Mouse (Mus musculus) olfactory bulb, adult 2 months (tissue): ENCODE data around the gene Mansc4. TPM values are rescaled to one million over a fixed set of nuclear protein-coding genes. Genes with fewer than 3 reads are reported as not detected.

Source experiments
- H3K27ac ChIP-seq: fragments of 200-500 bp; 2 replicates; pipeline ENCODE4 v1.5.1; 2012; ENCODE audit warnings: low read depth, low read length; ENCODE audit not compliant: insufficient read depth
- H3K4me1 ChIP-seq: fragments of 200-500 bp; 2 replicates; pipeline ENCODE4 v1.6.1; 2012; ENCODE audit warnings: low read length; ENCODE audit not compliant: control insufficient read depth, insufficient read depth
- H3K4me3 ChIP-seq: fragments of 200-500 bp; 2 replicates; pipeline ENCODE4 v1.5.1; 2012; ENCODE audit warnings: mild to moderate bottlenecking, low read depth, low read length, moderate library complexity; ENCODE audit not compliant: insufficient read depth
- CTCF ChIP-seq: fragments of 200-500 bp; IDR thresholded peaks from 2 replicates; pipeline ENCODE4 v1.5.1; 2012; ENCODE audit warnings: low read depth, mild to moderate bottlenecking, low read length, moderate library complexity; ENCODE audit not compliant: insufficient read depth
- POLR2A ChIP-seq: fragments of 200-500 bp; IDR thresholded peaks from 2 replicates; pipeline ENCODE4 v1.6.1; 2012; ENCODE audit warnings: mild to moderate bottlenecking, low read depth, low read length, moderate library complexity; ENCODE audit not compliant: insufficient read depth
- WGBS: fragments of 180-500 bp; shearing (Covaris S2); methylation state at CpG from one replicate; pipeline ENCODE4 v1.1.7; 2018; 5-methylcytosine and 5-hydroxymethylcytosine counted together
- polyA plus RNA-seq: library from polyadenylated mRNA; stranded (reverse); fragments of >200 nt; gene quantifications from 2 replicates; pipeline ENCODE4 v1.2.4, GENCODE M21; 2012; ENCODE audit warnings: low replicate concordance; ENCODE audit not compliant: missing spikeins, insufficient read depth, insufficient read length

Gene Mansc4
- polyA plus RNA-seq, 1 experiment, result not detected

DNA sequence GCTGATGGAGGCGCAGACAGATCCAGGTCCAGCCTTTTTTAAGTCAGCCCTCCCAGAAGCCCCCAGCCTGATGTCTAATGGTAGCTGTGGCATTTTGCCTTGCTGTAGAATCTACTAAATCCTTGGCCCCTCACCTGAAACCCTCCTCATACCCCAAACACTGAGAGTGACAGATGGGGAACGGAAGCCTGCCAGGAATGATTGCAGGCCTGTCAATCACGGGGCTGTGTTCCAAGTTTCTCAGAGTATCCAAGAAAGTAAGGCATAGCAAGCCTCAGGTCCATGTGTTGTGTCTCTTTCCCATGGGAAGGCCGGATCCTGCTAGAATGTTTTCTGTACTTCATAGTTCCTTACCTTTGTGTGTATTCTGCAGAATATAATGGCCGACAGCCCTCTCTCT, 3.4 kb upstream of the Mansc4 start:
- WGBS, result 71% methylated on average over 5 of the region's 5 CpGs
- TF ChIP-seq CTCF, result no peak
- TF ChIP-seq POLR2A, result no peak
- H3K27ac ChIP-seq, result no peak overlapping the region
- H3K4me1 ChIP-seq, result peaks cover 18% of the 10 kb centered on the region
- no peak overlapping the region for H3K4me3 ChIP-seq

DNA sequence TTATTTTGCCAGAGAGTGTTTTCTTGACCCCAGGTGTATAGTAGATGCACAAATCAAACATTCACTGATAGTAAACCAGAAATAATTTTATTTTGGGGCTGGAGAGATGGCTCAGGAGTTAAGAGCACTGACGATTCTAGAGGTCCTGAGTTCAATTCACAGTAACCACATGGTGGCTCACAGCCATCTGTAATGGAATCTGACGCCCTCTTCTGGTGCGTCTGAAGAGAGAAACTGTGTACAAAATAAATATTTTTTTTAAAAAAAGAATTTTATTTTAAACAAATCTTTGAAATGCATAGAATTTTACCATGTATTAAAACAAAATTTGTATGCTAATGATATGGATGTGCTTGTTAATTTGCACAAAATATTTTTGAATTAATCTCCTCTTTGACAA, 1.7 kb upstream of the Mansc4 start:
- H3K27ac ChIP-seq, result no peak overlapping the region
- H3K4me3 ChIP-seq, result no peak overlapping the region
- WGBS, result 89% methylated on average over 3 of the region's 3 CpGs
- H3K4me1 ChIP-seq, result peaks cover 18% of the 10 kb centered on the region
- TF ChIP-seq POLR2A, result no peak
- TF ChIP-seq CTCF, result no peak

DNA sequence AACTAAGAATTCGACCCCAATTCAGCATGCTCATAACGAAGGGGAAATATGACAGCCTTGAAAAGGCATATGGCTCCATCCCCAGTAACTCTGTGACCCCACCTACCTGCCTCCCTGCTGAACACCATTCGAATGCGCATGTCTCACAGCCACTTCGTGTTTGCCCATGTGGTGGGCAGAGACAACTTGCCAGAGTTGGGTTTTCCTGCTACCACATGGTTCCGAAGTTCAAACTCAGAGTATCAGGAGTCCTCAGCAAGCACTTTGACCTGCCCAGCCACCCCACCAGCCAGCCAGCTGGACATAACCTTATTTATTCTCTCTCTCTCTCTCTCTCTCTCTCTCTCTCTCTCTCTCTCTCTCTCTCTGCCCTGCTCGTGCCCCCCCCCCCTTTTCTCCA, 904 bp upstream of the Mansc4 start:
- TF ChIP-seq CTCF, result no peak
- no peak for TF ChIP-seq POLR2A
- Histone ChIP-seq H3K4me3 (no peak overlapping the region), H3K4me1 (peaks cover 18% of the 10 kb centered on the region), H3K27ac (no peak overlapping the region)
- 80% methylated on average over 7 of the region's 7 CpGs for WGBS

DNA sequence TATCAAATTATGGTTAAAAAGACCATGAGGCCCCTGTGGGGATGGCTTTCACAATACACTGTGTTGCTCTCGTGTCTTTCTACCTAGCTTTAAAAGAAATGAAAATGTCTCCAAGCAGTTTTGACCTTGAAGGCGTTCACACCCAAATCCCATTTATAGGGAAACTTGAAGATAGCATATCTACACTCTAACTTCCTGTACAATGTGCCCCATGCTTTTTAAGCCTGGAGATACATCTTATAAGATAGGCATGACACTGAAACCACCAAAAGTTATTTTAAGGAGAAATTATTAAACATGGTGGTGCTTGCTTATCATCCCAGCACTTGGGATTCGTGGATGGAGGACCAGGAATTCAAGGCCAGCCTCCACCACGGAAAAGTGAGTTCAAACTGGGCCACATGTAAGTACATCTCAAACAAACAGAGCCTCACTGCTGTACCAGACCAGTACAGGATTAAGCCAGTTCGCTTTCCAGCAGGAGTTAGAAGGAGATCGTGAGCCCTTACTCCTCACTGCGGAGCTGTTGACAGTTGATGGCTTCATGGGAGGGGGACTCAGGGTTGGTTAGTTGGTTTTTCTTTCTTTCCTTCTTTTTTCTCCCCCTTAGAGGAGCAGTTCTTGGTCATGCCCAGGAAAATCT, 1.3 kb downstream of the Mansc4 start:
- Histone ChIP-seq H3K4me3 (no peak overlapping the region), H3K4me1 (peaks cover 8% of the 10 kb centered on the region), H3K27ac (no peak overlapping the region)
- TF ChIP-seq POLR2A (no peak), CTCF (no peak)
- 92% methylated on average over 7 of the region's 7 CpGs for WGBS

DNA sequence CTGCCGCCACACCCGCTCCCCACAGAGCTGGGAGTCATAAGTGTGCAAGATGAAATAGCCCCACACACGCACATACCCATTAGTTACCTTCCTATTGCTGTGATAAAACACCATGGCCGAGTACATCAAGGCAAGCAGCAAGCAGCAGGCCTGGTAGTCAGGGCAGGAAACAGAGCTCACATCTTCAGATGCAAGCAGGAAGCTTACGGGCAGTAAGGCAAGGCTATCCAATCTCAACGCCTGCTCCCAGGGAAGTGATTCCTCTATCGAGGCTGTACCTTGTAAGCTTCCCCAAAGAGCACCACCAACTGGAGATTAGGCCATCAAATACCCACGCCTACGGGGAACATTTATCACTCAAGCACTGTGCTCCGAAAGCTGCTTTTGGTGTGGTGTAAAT, 6.9 kb downstream of the Mansc4 start:
- WGBS, result 95% methylated on average over 10 of the region's 10 CpGs
- H3K4me1 ChIP-seq, result peaks cover 2% of the 10 kb centered on the region; the same call in 1 of the 2 replicates
- no peak overlapping the region for H3K27ac ChIP-seq
- no peak for TF ChIP-seq POLR2A
- no peak for TF ChIP-seq CTCF
- no peak overlapping the region for H3K4me3 ChIP-seq

DNA sequence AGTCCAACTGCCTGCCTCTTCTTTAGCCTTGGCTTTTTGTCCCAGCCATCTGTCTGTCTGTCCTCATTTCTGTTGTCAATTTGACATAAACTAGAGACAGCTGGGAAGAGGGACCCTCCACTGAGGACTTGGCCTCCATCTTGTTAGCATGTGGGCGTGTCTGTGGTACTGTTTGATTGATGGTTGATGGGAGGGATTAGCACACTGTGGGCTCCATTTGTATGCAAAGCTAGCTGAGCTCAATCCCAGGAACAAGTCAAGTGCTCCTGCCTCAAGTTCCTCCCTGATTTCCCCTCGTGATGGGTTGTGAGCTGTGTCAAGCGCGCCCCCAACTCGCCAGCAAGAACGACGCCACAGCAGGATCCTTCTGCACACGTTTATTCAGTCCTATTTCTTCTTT, 10.0 kb downstream of the Mansc4 start:
- TF ChIP-seq POLR2A (no peak), CTCF (no peak)
- Histone ChIP-seq H3K27ac (no peak overlapping the region), H3K4me3 (no peak overlapping the region), H3K4me1 (peaks cover 2% of the 10 kb centered on the region; the same call in 1 of the 2 replicates)
- 80% methylated on average over 8 of the region's 8 CpGs for WGBS

DNA sequence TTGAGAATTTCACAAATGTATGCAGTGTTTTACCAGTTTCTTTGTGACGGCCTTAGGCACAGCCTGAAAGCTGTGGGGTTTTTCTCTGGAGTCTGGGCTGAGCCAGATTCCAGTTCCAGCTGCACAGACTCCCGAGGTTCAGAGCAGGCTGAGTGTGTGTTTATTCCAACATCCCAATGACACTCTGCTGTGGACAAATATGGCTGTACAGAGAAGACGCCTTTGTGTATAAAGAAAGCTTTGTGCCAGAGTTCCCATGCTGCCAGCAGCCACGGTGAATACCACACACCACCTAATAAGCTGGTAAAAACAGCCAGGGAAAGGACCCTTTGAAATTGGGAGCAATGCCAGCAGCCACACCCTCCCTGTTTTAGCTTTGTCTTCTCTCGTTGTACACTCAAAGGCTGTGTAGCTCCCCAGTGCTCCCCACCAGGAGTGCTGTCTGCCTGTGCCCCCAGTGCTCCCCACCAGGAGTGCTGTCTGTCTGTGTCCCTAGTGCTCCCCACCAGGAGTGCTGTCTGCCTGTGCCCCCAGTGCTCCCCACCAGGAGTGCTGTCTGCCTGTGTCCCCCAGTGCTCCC, 10.9 kb downstream of the Mansc4 start:
- no peak overlapping the region for H3K4me3 ChIP-seq

DNA sequence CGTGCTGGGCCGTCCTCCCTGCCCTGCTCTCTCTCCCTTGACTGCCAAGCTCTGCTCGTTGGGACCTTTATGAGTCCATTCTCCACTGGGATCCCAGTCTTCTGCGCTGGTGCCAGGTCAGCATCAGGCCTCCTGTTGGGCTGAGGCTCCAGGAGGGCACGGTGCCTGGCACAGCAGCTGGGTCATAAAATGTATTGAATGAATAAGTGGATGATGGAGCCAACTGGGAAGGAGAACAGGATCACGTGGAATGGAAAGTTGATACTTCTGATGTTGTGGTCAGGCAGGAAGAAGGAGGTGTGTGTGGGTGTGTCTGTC, 21.9 kb downstream of the Mansc4 start:
- WGBS, result 87% methylated on average over 6 of the region's 6 CpGs
- 0 out of 2 replicates have a peak, but pooled peaks cover 3% of the 10 kb centered on the region for H3K4me1 ChIP-seq
- no peak overlapping the region for H3K27ac ChIP-seq
- no peak for TF ChIP-seq CTCF
- TF ChIP-seq POLR2A, result no peak
- H3K4me3 ChIP-seq, result no peak overlapping the region

More for the DNA sequence above, 10.9 kb downstream of the Mansc4 start:
- Histone ChIP-seq H3K4me1 (peaks cover 2% of the 10 kb centered on the region; the same call in 1 of the 2 replicates), H3K27ac (no peak overlapping the region)
- 18% methylated on average over 5 of the region's 5 CpGs for WGBS
- TF ChIP-seq POLR2A (no peak), CTCF (no peak)

DNA sequence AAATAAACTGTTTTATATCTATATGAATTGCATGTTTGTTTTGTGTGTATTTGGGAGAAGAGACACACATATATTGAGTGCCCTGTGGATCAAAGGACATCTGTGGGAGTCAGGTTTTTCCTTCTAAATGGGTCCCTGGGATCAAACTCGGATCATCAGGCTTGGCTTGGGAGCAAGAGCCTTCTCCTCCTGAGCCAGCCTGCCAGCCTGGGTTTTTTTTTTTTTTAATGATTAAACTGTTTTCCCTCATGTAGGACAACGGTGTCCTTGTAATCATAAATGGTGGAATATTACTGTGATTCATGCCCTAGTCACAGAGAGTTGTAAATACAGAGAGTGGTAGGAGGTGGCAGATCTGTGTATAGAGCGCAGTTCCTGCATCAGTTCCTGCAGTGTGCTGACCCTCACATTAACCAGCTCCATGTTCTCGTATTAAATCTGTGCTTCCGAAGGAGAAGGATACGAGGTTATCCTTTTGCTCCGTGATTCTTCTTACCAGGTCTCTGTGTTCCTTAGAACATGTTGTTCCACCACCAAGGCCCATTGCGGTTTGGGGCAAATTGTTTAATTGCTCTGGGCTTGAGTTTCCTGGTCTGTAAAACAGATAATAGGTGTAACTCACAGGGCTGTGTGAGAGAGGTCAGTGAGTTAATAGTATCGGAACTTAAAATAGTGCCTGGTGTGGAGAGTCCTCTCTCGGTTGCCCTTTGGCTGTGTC, 22.4 kb downstream of the Mansc4 start:
- 95% methylated on average over 10 of the region's 10 CpGs for WGBS
- 0 out of 2 replicates have a peak, but pooled peaks cover 3% of the 10 kb centered on the region for H3K4me1 ChIP-seq
- no peak overlapping the region for H3K27ac ChIP-seq
- no peak overlapping the region for H3K4me3 ChIP-seq
- TF ChIP-seq CTCF (no peak), POLR2A (no peak)
